Mouse (Mus musculus) stomach, embryonic 16.5 days (tissue): ENCODE measurements at regions not wholly inside any gene's neighbourhood (a gene's known extent, or its start where the extent isn't known, plus 50 kb on each side); places are given as distances from the start of the nearest gene placed in this dataset.

Source experiments
- ATAC-seq: fragments of 200-750 bp; cut with Nextera tagmentation; 2 replicates; pipeline ENCODE4 v1.8.0; 2017; ENCODE audit warnings: moderate number of reproducible peaks, moderate TSS enrichment; ENCODE audit not compliant: insufficient read depth, low FRiP score
- H3K27ac ChIP-seq: fragments of 300-500 bp; sonication (generic); 2 replicates; pipeline ENCODE4 v1.5.1; 2014; ENCODE audit warnings: low read length
- H3K27me3 ChIP-seq: fragments of 300-500 bp; sonication (generic); 2 replicates; pipeline ENCODE4 v1.6.1; 2014; ENCODE audit warnings: low read length, control low read depth, mixed read lengths; ENCODE audit not compliant: control insufficient read depth, insufficient read depth
- H3K36me3 ChIP-seq: fragments of 300-500 bp; sonication (generic); 2 replicates; pipeline ENCODE4 v1.6.1; 2014; ENCODE audit warnings: low read length; ENCODE audit not compliant: control insufficient read depth, insufficient read depth
- H3K4me1 ChIP-seq: fragments of 300-500 bp; sonication (generic); 2 replicates; pipeline ENCODE4 v1.6.1; 2014; ENCODE audit warnings: low read length, control low read depth, mixed read lengths; ENCODE audit not compliant: control insufficient read depth, insufficient read depth
- H3K4me2 ChIP-seq: fragments of 300-500 bp; sonication (generic); 2 replicates; pipeline ENCODE4 v1.6.1; 2014; ENCODE audit warnings: low read depth, low read length, mixed read lengths
- H3K4me3 ChIP-seq: fragments of 300-500 bp; sonication (generic); replicated peaks from 2 replicates; pipeline ENCODE4 v1.5.1; 2014; ENCODE audit warnings: mild to moderate bottlenecking, low read length
- H3K9ac ChIP-seq: fragments of 300-500 bp; sonication (generic); 2 replicates; pipeline ENCODE4 v1.6.1; 2014; ENCODE audit warnings: low read length
- H3K9me3 ChIP-seq: fragments of 300-500 bp; sonication (generic); replicated peaks from 2 replicates; pipeline ENCODE4 v1.6.1; 2016; ENCODE audit warnings: low read length, control low read depth; ENCODE audit not compliant: control insufficient read depth
- WGBS: fragments of 180-500 bp; shearing (Covaris S2); extraction: QIAGEN DNeasy Blood & Tissue Kit; methylation state at CpG from one replicate; pipeline ENCODE4 v1.1.7; 2014; 5-methylcytosine and 5-hydroxymethylcytosine counted together

- no peaks in the 10 kb centered on the region for H3K4me1 ChIP-seq
- no peak overlapping the region for H3K27ac ChIP-seq
- no peak overlapping the region for H3K4me3 ChIP-seq
- ATAC-seq, result no peak
- WGBS, result 37% methylated on average over 17 of the region's 17 CpGs
- no peak overlapping the region for H3K4me2 ChIP-seq
- no peak overlapping the region for H3K9ac ChIP-seq
- no peaks in the 10 kb centered on the region for H3K9me3 ChIP-seq
- no peaks in the 10 kb centered on the region for H3K36me3 ChIP-seq
- no peaks in the 10 kb centered on the region for H3K27me3 ChIP-seq
Observed at GRCm38 (mm10) chr13:72992589-72993409, 267.5 kb upstream of the Irx4 start.

- 77% methylated on average over 3 of the region's 3 CpGs for WGBS
- no peak for ATAC-seq
Observed at GRCm38 (mm10) chr13:72993410-72993858, 266.8 kb upstream of the Irx4 start.

GRCm38 (mm10) chr13:72994538-72994937 is 265.7 kb upstream of the Irx4 start:
- H3K4me3 ChIP-seq, result no peak overlapping the region
- H3K9me3 ChIP-seq, result no peaks in the 10 kb centered on the region
- no peaks in the 10 kb centered on the region for H3K27me3 ChIP-seq
- no peaks in the 10 kb centered on the region for H3K36me3 ChIP-seq
- no peak overlapping the region for H3K9ac ChIP-seq
- no peak overlapping the region for H3K4me2 ChIP-seq
- no peaks in the 10 kb centered on the region for H3K4me1 ChIP-seq
- H3K27ac ChIP-seq, result no peak overlapping the region
- no peak for ATAC-seq

More at GRCm38 (mm10) chr13:72993410-72993858, 266.8 kb upstream of the Irx4 start:
- Histone ChIP-seq H3K4me3 (no peak overlapping the region), H3K9me3 (no peaks in the 10 kb centered on the region), H3K4me2 (no peak overlapping the region), H3K27me3 (no peaks in the 10 kb centered on the region), H3K36me3 (no peaks in the 10 kb centered on the region), H3K27ac (no peak overlapping the region), H3K9ac (no peak overlapping the region), H3K4me1 (no peaks in the 10 kb centered on the region)

- Histone ChIP-seq H3K27ac (no peak overlapping the region), H3K36me3 (no peaks in the 10 kb centered on the region), H3K9ac (no peak overlapping the region), H3K4me1 (no peaks in the 10 kb centered on the region), H3K4me2 (no peak overlapping the region), H3K27me3 (peaks cover 3% of the 10 kb centered on the region; the same call in 1 of the 2 replicates), H3K9me3 (no peaks in the 10 kb centered on the region), H3K4me3 (no peak overlapping the region)
- 37% methylated on average over 22 of the region's 22 CpGs for WGBS
- ATAC-seq, result no peak
Observed at GRCm38 (mm10) chr13:73008856-73009546, 251.3 kb upstream of the Irx4 start.

- Histone ChIP-seq H3K9me3 (no peaks in the 10 kb centered on the region), H3K4me1 (no peaks in the 10 kb centered on the region), H3K4me2 (no peak overlapping the region), H3K36me3 (no peaks in the 10 kb centered on the region), H3K27ac (no peak overlapping the region), H3K27me3 (peaks cover 3% of the 10 kb centered on the region; the same call in 1 of the 2 replicates), H3K4me3 (no peak overlapping the region), H3K9ac (no peak overlapping the region)
- 77% methylated on average over 15 of the region's 15 CpGs for WGBS
- no peak for ATAC-seq
Observed at GRCm38 (mm10) chr13:73009547-73010475, 250.5 kb upstream of the Irx4 start.

- H3K9ac ChIP-seq, result no peak overlapping the region
- no peak overlapping the region for H3K27ac ChIP-seq
- no peak for ATAC-seq
- H3K4me3 ChIP-seq, result no peak overlapping the region
- H3K36me3 ChIP-seq, result no peaks in the 10 kb centered on the region
- no peak overlapping the region for H3K4me2 ChIP-seq
- no peaks in the 10 kb centered on the region for H3K9me3 ChIP-seq
- WGBS, result 81% methylated on average over 10 of the region's 10 CpGs
- H3K4me1 ChIP-seq, result no peaks in the 10 kb centered on the region
- no peaks in the 10 kb centered on the region for H3K27me3 ChIP-seq
Observed at GRCm38 (mm10) chr13:73019181-73019580, 241.1 kb upstream of the Irx4 start.

GRCm38 (mm10) chr13:73031217-73031616 is 229.1 kb upstream of the Irx4 start:
- no peaks in the 10 kb centered on the region for H3K27me3 ChIP-seq
- no peak for ATAC-seq
- no peak overlapping the region for H3K9ac ChIP-seq
- 55% methylated on average over 3 of the region's 3 CpGs for WGBS
- H3K4me1 ChIP-seq, result no peaks in the 10 kb centered on the region
- no peaks in the 10 kb centered on the region for H3K36me3 ChIP-seq
- H3K9me3 ChIP-seq, result no peaks in the 10 kb centered on the region
- H3K27ac ChIP-seq, result no peak overlapping the region
- no peak overlapping the region for H3K4me2 ChIP-seq
- no peak overlapping the region for H3K4me3 ChIP-seq

GRCm38 (mm10) chr13:73033055-73033454 is 227.2 kb upstream of the Irx4 start:
- no peaks in the 10 kb centered on the region for H3K9me3 ChIP-seq
- H3K9ac ChIP-seq, result no peak overlapping the region
- WGBS, result 33% methylated on average over 3 of the region's 3 CpGs
- no peak overlapping the region for H3K27ac ChIP-seq
- no peaks in the 10 kb centered on the region for H3K4me1 ChIP-seq
- ATAC-seq, result no peak
- H3K4me2 ChIP-seq, result no peak overlapping the region
- no peak overlapping the region for H3K4me3 ChIP-seq
- no peaks in the 10 kb centered on the region for H3K36me3 ChIP-seq
- H3K27me3 ChIP-seq, result no peaks in the 10 kb centered on the region
